Mouse (Mus musculus) C2C12 (cell line): ENCODE data around the gene Dcaf8.

Source experiments
- CEBPB ChIP-seq: IDR thresholded peaks from one replicate; pipeline ENCODE4 v1.6.1; 2011; ENCODE audit warnings: low read depth, mild to moderate bottlenecking, control low read depth, moderate library complexity
- CTCF ChIP-seq: IDR thresholded peaks from one replicate; pipeline ENCODE4 v1.5.1; 2011; ENCODE audit not compliant: control insufficient read depth, insufficient read depth, insufficient read length
- MAX ChIP-seq: IDR thresholded peaks from one replicate; pipeline ENCODE4 v1.6.1; 2011; ENCODE audit warnings: mild to moderate bottlenecking, control low read depth
- USF1 ChIP-seq: IDR thresholded peaks from one replicate; pipeline ENCODE4 v1.6.1; 2011; ENCODE audit warnings: low read depth, mild to moderate bottlenecking, control low read depth, moderate library complexity

GRCm38 (mm10) chr1:172202894-172203522 is 55.1 kb downstream of the Dcaf8 start:
- TF ChIP-seq CTCF (no peak), CEBPB (no peak), USF1 (no peak), MAX (no peak)
